Mouse (Mus musculus) left cerebral cortex, postnatal 4 days (tissue): Measurements from ENCODE around the gene Cox5a. TPM values are rescaled to one million over a fixed set of nuclear protein-coding genes. Genes with fewer than 3 reads are reported as not detected.

Experiments
- DNase-seq: peaks from one replicate; pipeline ENCODE4 v3.0.0-alpha.2; 2022
- intact Hi-C: fragments of 180-260 bp; cut with DNase I; formaldehyde crosslinking; loops from one replicate; pipeline ENCODE4 v1.15.1; 2025
- total RNA-seq, 2 experiments: library from RNA; stranded (reverse); gene quantifications; 2 replicates each; pipeline ENCODE4 v1.2.3; 2021

Gene Cox5a
- total RNA-seq, 2 experiments from 2014 or later, result 405 to 408 TPM

DNA sequence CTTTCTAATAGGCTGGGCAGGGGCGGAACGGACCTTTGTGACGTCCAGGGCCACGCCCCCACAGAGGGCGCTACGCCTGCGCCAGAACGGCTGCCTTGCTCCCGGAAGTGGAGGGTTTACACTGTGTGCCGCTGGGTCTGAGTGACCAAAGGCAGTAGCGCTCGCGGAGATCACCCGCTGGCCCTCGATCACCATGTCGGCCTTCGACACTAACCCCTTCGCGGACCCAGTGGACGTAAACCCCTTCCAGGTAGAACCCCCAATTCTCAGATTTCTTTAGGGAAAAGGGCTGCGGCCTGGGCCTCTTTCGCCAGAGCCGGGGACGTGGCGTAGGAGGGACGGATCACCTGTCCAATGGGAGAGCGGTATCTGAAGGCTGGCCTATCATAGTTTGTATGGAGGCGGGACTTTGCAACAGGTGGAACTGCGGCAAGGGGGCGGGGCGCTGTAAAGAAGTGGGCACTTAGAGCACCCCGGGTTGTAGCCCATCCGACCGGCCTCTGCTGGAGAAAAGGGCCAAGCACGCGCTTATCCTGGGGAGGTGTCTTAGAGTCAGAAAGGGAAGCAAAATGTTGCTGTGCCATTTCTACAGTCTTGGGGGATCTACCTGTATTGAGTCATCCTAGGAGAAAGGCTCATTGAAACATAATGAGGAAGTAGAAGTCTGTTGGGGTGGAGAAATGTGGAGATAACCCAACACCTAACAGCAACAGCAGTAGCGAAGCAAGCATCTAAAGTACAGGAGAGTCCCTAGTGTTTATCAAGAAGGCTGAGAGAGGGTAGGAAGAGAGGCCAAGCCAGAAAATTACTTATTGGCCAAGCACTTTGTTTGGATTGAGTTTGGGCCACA, 40.0 kb downstream of the Cox5a start, which contains the start of gene Scamp2:
Gene Scamp2 (plus strand): TSS at position 83 of the 850 bp plus-strand sequence.
- DNase-seq, result peak; percentile 94
- intact Hi-C loops, result no loop called here

DNA sequence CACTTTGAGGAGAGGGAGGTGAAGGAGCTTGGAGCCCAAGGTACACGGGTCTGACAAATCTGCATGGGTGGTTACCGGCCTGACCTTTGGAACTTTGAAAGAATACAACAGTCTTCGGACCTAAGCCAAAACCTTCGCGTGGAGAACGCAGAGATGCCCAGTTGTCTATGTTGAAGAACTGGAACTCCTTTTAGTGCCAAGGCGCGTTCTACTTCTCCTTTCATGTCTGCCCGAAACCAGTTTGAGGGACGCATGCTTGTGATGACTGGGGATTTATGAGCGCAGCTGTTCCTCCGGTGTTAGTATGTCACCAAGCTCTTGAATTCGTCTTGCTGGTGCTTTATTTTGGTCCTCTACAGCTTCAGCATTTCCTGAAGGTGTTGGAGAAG, 40.6 kb downstream of the Cox5a start:
- intact Hi-C loops, result no loop called here
- DNase-seq, result no peak

DNA sequence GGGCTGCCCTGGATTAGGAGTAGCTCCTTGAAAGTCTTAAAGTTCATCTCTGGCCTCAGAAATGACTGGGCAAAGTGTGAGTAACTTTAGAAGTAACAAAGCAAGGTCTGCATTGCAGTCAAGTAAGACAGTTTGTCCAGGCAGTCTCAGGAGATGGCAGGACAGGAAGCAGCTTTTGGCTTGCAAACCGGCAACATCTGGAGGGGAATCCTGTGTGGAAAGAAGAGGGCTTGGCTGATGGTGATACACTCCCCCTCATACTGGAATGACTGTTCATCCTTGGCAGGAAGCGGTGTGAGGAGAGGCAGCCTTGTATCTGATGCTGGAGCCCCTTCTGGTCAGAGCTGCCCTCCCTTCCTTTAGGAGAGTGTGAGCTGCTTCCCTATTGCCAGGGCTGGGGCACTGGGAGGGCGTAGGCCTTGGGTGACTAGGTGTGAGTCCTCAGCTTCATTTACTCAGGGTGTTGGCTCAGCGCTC, 41.9 kb downstream of the Cox5a start:
- DNase-seq, result no peak
- intact Hi-C loops, result no loop called here

DNA sequence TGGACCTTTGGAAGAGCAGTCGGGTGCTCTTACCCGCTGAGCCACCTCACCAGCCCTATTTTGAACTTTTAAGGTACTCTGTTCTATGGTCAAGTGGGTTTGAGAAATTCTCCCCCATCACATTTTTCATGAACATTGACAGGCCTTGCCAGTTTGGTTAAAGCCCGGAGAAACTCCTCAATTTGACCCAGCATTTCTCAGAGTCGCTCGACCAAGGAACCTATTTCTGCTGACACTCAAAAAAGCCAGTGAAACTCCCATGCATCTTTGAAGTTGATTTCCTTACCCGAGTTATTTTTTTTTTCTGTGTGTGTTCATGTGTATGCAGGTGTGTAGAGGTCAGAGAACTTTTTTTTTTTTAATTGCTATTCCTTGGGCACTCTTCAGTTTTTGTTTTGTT, 43.5 kb downstream of the Cox5a start:
- intact Hi-C loops, result no loop called here
- DNase-seq, result no peak

DNA sequence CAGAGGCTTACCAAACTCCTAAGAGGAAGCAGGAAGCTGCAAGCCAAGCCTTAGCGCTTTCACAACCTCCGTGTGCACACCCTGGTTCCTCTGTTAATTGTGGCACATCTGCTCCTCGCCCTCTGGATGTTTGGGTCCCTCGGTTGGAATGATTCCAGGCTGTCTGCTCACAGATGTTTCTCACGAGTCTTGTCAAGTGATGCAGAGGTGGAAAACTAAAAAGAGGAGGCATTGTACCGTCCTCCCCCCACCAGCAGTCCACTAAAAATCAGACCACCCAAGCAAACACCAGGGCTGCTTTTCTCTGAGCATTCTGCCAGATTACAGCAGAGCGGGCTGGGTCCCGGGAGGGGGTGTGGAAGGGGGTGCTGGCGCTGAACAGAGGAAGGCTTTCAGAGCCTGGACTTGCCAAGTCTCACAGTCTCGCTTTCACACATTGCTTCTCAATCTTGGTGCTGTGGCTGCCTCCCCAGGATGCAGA, 44.7 kb downstream of the Cox5a start:
- intact Hi-C loops, result no loop called here
- DNase-seq, result peak; percentile 75

DNA sequence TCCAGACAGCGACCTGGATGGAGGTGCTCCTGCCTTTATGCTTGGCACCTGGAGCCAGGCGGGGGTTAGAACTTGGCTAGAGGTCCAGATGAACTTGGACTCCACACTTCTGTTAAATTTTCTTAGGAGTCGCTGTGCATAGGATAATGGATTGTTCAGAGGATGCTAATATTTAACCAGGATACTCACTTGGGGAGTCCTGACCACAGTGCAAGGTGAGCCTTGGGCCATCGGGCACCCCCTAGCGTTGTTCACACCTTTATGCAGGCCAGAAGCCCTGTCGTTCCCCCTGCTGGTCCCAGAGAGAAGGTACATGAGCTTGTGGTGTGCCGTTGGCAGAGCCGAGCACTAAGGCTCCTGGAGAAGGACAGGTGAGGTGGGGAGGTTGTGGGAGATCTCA, 45.8 kb downstream of the Cox5a start:
- no peak for DNase-seq
- intact Hi-C loops, result no loop called here

DNA sequence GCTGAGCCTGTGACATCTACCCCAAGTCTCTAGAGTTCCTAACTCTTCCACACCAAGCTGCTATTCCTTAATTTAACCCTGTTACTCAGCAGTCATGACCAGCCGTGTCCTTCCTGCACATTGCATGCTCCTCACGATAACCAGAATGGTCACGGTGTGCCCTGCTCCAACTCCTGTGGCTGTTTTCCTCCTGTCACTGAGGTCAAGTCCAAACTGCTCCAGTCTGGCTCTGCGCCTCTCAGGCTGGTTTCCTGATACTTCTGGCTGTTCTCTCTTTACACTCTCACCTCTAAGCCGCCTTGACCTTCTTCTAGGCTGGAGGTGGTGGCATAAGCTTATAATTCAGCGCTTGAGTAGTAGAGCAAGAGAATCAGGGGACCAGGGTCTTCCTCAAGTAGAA, 47.4 kb downstream of the Cox5a start:
- no peak for DNase-seq

DNA sequence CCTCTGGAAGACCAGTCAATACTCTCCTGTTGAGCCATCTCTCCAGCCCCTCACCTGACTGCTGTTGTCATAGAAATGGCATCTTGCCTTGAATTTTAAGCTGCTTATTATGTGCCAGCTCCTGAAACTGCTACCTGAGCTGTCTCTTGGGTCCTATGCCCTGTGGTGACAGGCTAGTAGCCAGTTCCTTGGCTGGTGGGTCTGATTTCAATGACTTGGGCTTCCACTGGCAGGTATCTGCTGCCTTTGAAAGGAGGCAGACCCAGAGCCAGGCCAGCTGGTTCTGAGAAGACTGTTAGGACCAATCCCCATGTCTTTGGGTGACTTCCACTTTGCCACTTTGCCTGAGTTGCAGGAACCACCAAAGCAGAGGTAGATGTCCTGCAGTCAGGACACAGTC, 53.3 kb downstream of the Cox5a start:
- no peak for DNase-seq
- intact Hi-C loops, result no loop called here

More for the DNA sequence above, 47.4 kb downstream of the Cox5a start:
- intact Hi-C loops, result no loop called here

DNA sequence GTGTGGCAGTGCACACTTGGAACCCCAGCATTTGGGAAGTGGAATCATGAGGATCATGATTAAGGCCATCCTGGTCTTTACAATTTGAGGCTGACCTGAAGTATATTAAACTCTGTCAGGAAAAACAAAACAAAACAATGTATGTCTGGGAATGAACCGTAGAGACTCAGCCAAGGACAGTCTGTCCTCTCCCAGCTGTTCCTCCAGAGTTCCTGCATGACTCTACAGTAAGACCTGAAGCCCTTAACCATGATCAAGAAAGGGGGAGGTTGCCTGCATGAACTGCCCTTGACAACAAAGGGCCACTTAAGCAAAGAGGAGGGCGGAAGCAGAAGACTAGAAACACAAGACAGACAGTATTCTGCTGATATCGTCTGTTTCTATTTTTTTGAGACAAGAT, 54.5 kb downstream of the Cox5a start:
- DNase-seq, result no peak
- intact Hi-C loops, result no loop called here

DNA sequence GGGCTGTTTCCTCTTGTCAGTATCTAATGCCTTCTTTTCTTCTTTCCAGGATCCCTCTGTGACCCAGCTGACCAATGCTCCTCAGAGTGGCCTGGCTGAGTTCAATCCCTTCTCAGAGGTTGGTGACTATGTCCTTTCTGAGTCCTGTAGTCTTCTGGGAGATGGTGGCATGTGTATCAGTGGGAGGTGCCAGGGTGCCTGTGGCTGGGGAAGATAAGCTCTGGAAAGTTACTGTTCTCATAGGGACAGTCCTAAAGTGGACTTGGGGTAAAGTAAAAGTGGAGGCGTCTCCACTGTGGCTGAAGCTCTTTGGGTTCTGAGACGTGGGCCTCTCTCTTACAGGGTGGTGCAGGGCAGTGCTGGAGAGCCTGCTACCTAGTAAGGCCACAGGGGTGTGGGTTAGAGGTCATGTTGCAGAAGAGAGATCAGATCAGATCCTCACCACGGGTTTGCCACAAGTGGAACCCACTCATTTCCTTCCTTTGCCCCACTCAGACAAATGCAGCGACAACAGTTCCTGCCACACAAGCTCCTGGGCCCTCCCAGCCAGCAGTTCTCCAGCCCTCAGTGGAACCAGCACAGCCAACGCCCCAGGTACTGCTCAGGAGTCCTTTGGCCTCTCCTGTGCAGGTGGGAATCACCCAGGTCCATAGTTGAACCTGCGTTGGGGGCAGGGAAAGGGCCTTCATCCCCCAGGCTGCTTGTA, 56.2 kb downstream of the Cox5a start:
- intact Hi-C loops, result no loop called here
- no peak for DNase-seq

Other genes with a start within 250 kb of the Cox5a start
- 10 to 100 TPM; 12.9 to 14.6 TPM for gene Ppcdc, start 81.2 kb upstream of the Cox5a start, total RNA-seq
- gene Scamp5, start 53.2 kb upstream of the Cox5a start, total RNA-seq, result 100 to 1,000 TPM; 251 to 281 TPM
- 10 to 100 TPM; 19.3 to 22.2 TPM for gene Rpp25, start 17.2 kb upstream of the Cox5a start, total RNA-seq
- gene Fam219b, start 16.3 kb downstream of the Cox5a start, total RNA-seq, result 10 to 100 TPM; 25.2 to 26.0 TPM
- gene Mpi, start 31.5 kb downstream of the Cox5a start, total RNA-seq, result 10 to 100 TPM; 60.3 to 62.1 TPM
- gene Scamp2, start 39.7 kb downstream of the Cox5a start, total RNA-seq, result 10 to 100 TPM; 29.7 to 31.0 TPM
- 10 to 100 TPM; 35.2 to 38.9 TPM for gene Ulk3, start 68.2 kb downstream of the Cox5a start, total RNA-seq
- gene Cplx3, start 85.0 kb downstream of the Cox5a start, total RNA-seq, result 1 to 10 TPM; 5.6 to 7.6 TPM
- gene Lman1l, start 99.5 kb downstream of the Cox5a start, total RNA-seq, result under 1 TPM in 1 of 2 experiments, not detected in 1; 0.22 TPM
- gene Csk, start 132.4 kb downstream of the Cox5a start, total RNA-seq, result 100 to 1,000 TPM; 133 to 137 TPM
- gene Cyp1a2, start 162.4 kb downstream of the Cox5a start, total RNA-seq, result not detected
- gene Cyp1a1, start 166.7 kb downstream of the Cox5a start, total RNA-seq, result 1 to 10 TPM in 1 of 2 experiments, under 1 TPM in 1; 0.95 to 1.1 TPM
- gene Edc3, start 187.3 kb downstream of the Cox5a start, total RNA-seq, result 10 to 100 TPM; 19.1 to 20.2 TPM
- 10 to 100 TPM; 74.5 to 75.2 TPM for gene Clk3, start 244.6 kb downstream of the Cox5a start, total RNA-seq